Mouse (Mus musculus) heart, embryonic 16.5 days (tissue): ENCODE measurements around the gene Fcgrt. TPM values are rescaled to one million over a fixed set of nuclear protein-coding genes. Genes with fewer than 3 reads are reported as not detected.
"Not testable (repeated sequence)": the region's sequence is repeated elsewhere in the genome, so short reads cannot be mapped to it uniquely, and the experiment has no call there.

Source experiments
- ATAC-seq: fragments of 200-750 bp; cut with Nextera tagmentation; replicated peaks from 2 replicates; pipeline ENCODE4 v1.8.0; 2017; ENCODE audit warnings: moderate number of reproducible peaks; ENCODE audit not compliant: insufficient read depth, low FRiP score; ENCODE audit errors: extremely low read depth
- H3K27ac ChIP-seq: fragments of 300-500 bp; sonication (generic); 2 replicates; pipeline ENCODE4 v1.5.1; 2014; ENCODE audit warnings: mild to moderate bottlenecking, low read length, control low read depth, moderate library complexity
- H3K27me3 ChIP-seq: fragments of 300-500 bp; sonication (generic); 2 replicates; pipeline ENCODE4 v1.6.1; 2014; ENCODE audit warnings: low read length, mixed read lengths; ENCODE audit not compliant: control insufficient read depth, insufficient read depth
- H3K36me3 ChIP-seq: fragments of 300-500 bp; sonication (generic); 2 replicates; pipeline ENCODE4 v1.6.1; 2014; ENCODE audit not compliant: control insufficient read depth, insufficient read depth
- H3K4me1 ChIP-seq: fragments of 300-500 bp; sonication (generic); 2 replicates; pipeline ENCODE4 v1.6.1; 2014; ENCODE audit warnings: low read length, mixed read lengths; ENCODE audit not compliant: control insufficient read depth, insufficient read depth
- H3K4me2 ChIP-seq: fragments of 300-500 bp; sonication (generic); 2 replicates; pipeline ENCODE4 v1.6.1; 2014; ENCODE audit warnings: low read depth, mild to moderate bottlenecking, control low read depth, low read length
- H3K4me3 ChIP-seq: fragments of 300-500 bp; sonication (generic); 2 replicates; pipeline ENCODE4 v1.5.1; 2014; ENCODE audit warnings: mild to moderate bottlenecking, control low read depth, low read length
- H3K9ac ChIP-seq: fragments of 300-500 bp; sonication (generic); 2 replicates; pipeline ENCODE4 v1.6.1; 2014; ENCODE audit warnings: low read length, control low read depth
- H3K9me3 ChIP-seq: fragments of 300-500 bp; sonication (generic); replicated peaks from 2 replicates; pipeline ENCODE4 v1.6.1; 2016; ENCODE audit warnings: low read length; ENCODE audit not compliant: control insufficient read depth
- WGBS: fragments of 180-500 bp; shearing (Covaris S2); extraction: QIAGEN DNeasy Blood & Tissue Kit; methylation state at CpG from one replicate; pipeline ENCODE4 v1.1.7; 2014; 5-methylcytosine and 5-hydroxymethylcytosine counted together
- polyA plus RNA-seq: library from polyadenylated mRNA; unstranded; fragments of >200 nt; fragmentation: Nextera tagmentation; extraction: Ambion mirVana; gene quantifications from 2 replicates; pipeline ENCODE4 v1.2.1, GENCODE M21; 2015

The Fcgrt gene
- polyA plus RNA-seq, 1 experiment from 2014 or later: 56.8 TPM

- 71% methylated on average over 17 of the region's 17 CpGs for WGBS
- Histone ChIP-seq H3K9ac (peak overlapping the region; percentile 97), H3K4me2 (peak overlapping the region; percentile 78), H3K27ac (peak overlapping the region; percentile 85), H3K4me3 (peak overlapping the region; percentile 86), H3K4me1 (peaks cover 45% of the 10 kb centered on the region), H3K27me3 (no peaks in the 10 kb centered on the region), H3K36me3 (peaks cover 42% of the 10 kb centered on the region), H3K9me3 (no peaks in the 10 kb centered on the region)
- no peak for ATAC-seq
Observed at GRCm38 (mm10) chr7:45126147-45126843, 22.6 kb upstream of the Fcgrt start.

- H3K36me3 ChIP-seq: peaks cover 47% of the 10 kb centered on the region
- not testable (repeated sequence) for ATAC-seq, H3K4me2 ChIP-seq, H3K9ac ChIP-seq, H3K27ac ChIP-seq, H3K9me3 ChIP-seq, H3K27me3 ChIP-seq, H3K4me3 ChIP-seq
- H3K4me1 ChIP-seq: peaks cover 50% of the 10 kb centered on the region
- 80% methylated on average over 5 of the region's 5 CpGs for WGBS
Observed at GRCm38 (mm10) chr7:45125649-45126048, 22.0 kb upstream of the Fcgrt start.

- peaks cover 50% of the 10 kb centered on the region for H3K4me1 ChIP-seq
- WGBS: 30% methylated on average over 7 of the region's 7 CpGs
- peak overlapping the region; percentile 39 for H3K4me3 ChIP-seq
- peaks cover 49% of the 10 kb centered on the region for H3K36me3 ChIP-seq
- peak overlapping the region; percentile 66; the same call in 1 of the 2 replicates for H3K4me2 ChIP-seq
- no peak for ATAC-seq
- H3K27me3 ChIP-seq: no peaks in the 10 kb centered on the region
- peak overlapping the region; percentile 91; the same call in 1 of the 2 replicates for H3K27ac ChIP-seq
- H3K9ac ChIP-seq: no peak overlapping the region
- H3K9me3 ChIP-seq: no peaks in the 10 kb centered on the region
Observed at GRCm38 (mm10) chr7:45125144-45125600, 21.5 kb upstream of the Fcgrt start.

- Histone ChIP-seq H3K27me3 (no peaks in the 10 kb centered on the region), H3K4me2 (peak within 1 kb of the TSS; percentile 93), H3K9me3 (no peaks in the 10 kb centered on the region), H3K4me1 (peaks cover 46% of the 10 kb centered on the region), H3K4me3 (peak within 1 kb of the TSS; percentile 94), H3K27ac (peak within 1 kb of the TSS; percentile 91), H3K36me3 (peaks cover 51% of the 10 kb centered on the region), H3K9ac (peak within 1 kb of the TSS; percentile 98)
- 1% methylated on average over 59 of the region's 59 CpGs for WGBS
- peak; percentile 81 for ATAC-seq
Observed at GRCm38 (mm10) chr7:45124224-45125143, 20.8 kb upstream of the Fcgrt start, which contains the start of gene Rps11. Gene Rps11, minus strand, starts transcription at chr7:45124439.

GRCm38 (mm10) chr7:45123186-45123570 lies 19.5 kb upstream of the Fcgrt start:
- peaks cover 44% of the 10 kb centered on the region for H3K4me1 ChIP-seq
- H3K4me2 ChIP-seq: peak overlapping the region; percentile 93
- H3K9ac ChIP-seq: peak overlapping the region; percentile 98
- WGBS: 14% methylated on average over 12 of the region's 12 CpGs
- H3K27me3 ChIP-seq: no peaks in the 10 kb centered on the region
- peaks cover 51% of the 10 kb centered on the region for H3K36me3 ChIP-seq
- peak overlapping the region; percentile 91 for H3K27ac ChIP-seq
- peak overlapping the region; percentile 94 for H3K4me3 ChIP-seq
- no peak for ATAC-seq
- no peaks in the 10 kb centered on the region for H3K9me3 ChIP-seq

GRCm38 (mm10) chr7:45122561-45123185 lies 19.0 kb upstream of the Fcgrt start:
- 76% methylated on average over 15 of the region's 15 CpGs for WGBS
- H3K27me3 ChIP-seq: no peaks in the 10 kb centered on the region
- peaks cover 51% of the 10 kb centered on the region for H3K36me3 ChIP-seq
- no peaks in the 10 kb centered on the region for H3K9me3 ChIP-seq
- no peak for ATAC-seq
- peaks cover 44% of the 10 kb centered on the region for H3K4me1 ChIP-seq
- H3K4me3 ChIP-seq: peak overlapping the region; percentile 94
- peak overlapping the region; percentile 93 for H3K4me2 ChIP-seq
- peak overlapping the region; percentile 98 for H3K9ac ChIP-seq
- H3K27ac ChIP-seq: no peak overlapping the region; the same call in 1 of the 2 replicates

- ATAC-seq: no peak
Observed at GRCm38 (mm10) chr7:45121966-45122365, 18.3 kb upstream of the Fcgrt start.

GRCm38 (mm10) chr7:45121404-45121803 lies 17.8 kb upstream of the Fcgrt start:
- WGBS: 51% methylated on average over 8 of the region's 8 CpGs
- Histone ChIP-seq H3K4me2 (peak overlapping the region; percentile 35; the same call in 1 of the 2 replicates), H3K4me1 (peaks cover 33% of the 10 kb centered on the region), H3K9ac (peak overlapping the region; percentile 51; the same call in 1 of the 2 replicates), H3K36me3 (peaks cover 44% of the 10 kb centered on the region), H3K27me3 (no peaks in the 10 kb centered on the region), H3K4me3 (peak overlapping the region; percentile 19; the same call in 1 of the 2 replicates), H3K9me3 (no peaks in the 10 kb centered on the region), H3K27ac (peak overlapping the region; percentile 56)
- ATAC-seq: no peak

More at GRCm38 (mm10) chr7:45121966-45122365, 18.3 kb upstream of the Fcgrt start:
- H3K4me2 ChIP-seq: peak overlapping the region; percentile 35; the same call in 1 of the 2 replicates
- H3K4me1 ChIP-seq: peaks cover 38% of the 10 kb centered on the region
- peaks cover 49% of the 10 kb centered on the region for H3K36me3 ChIP-seq
- H3K27ac ChIP-seq: peak overlapping the region; percentile 46
- H3K27me3 ChIP-seq: no peaks in the 10 kb centered on the region
- peak overlapping the region; percentile 51 for H3K9ac ChIP-seq
- no peaks in the 10 kb centered on the region for H3K9me3 ChIP-seq
- peak overlapping the region; percentile 19; the same call in 1 of the 2 replicates for H3K4me3 ChIP-seq
